Mouse (Mus musculus): ENCODE measurements around the gene Cnn1. TPM values are rescaled to one million over a fixed set of nuclear protein-coding genes. Genes with fewer than 3 reads are reported as not detected.

The Cnn1 gene
- total and polyA plus RNA-seq, 2 experiments from 2014 or later: 0.24 TPM

- Histone ChIP-seq H3K9me3 (ENCODE audit: low read length) (no peaks in the 10 kb centered on the region), H3K27ac (ENCODE audit: low read depth, low read length) (no peak overlapping the region), H3K36me3 (ENCODE audit: insufficient read depth) (no peaks in the 10 kb centered on the region), H3K4me3 (ENCODE audit: low read depth, low read length) (no peak overlapping the region), H3K9ac (no peak overlapping the region), H3K27me3 (ENCODE audit: insufficient read depth, low read length) (no peaks in the 10 kb centered on the region), H3K4me2 (ENCODE audit: low read depth) (no peak overlapping the region), H3K4me1 (ENCODE audit: insufficient read depth) (no peaks in the 10 kb centered on the region)
- TF ChIP-seq CTCF (IDR thresholded peaks at IDR 0.05; ENCODE audit: low read depth): no peak
- ATAC-seq: no peak
- WGBS: 71% methylated on average over 2 of the region's 2 CpGs
- no peak for DNase-seq
Observed at GRCm38 (mm10) chr9:22150946-22151345, 51.9 kb downstream of the Cnn1 start.

DNA sequence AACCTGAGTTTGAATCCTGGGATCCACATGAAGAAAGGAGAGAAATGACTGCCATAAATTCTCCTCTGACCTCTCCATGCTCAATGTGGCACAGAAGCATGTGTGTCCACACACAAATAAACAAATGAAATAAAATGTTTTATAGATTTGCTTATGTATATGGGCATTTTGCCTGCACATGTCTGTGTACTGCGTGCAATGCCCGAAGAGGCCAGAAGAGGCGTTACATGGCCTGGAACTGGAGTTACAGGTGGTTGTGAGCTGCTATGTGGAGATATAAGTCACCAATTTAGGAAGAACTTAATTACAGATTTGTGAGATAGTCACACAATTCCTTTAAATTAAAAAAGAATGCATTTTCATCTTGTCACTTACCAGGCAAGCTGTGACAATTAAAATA lies 54.8 kb downstream of the Cnn1 start:
- ATAC-seq (no peak), DNase-seq (no peak)
- TF ChIP-seq CTCF (IDR thresholded peaks at IDR 0.05; ENCODE audit: low read depth): peak; percentile 19; the same call in 1 of the 2 replicates
- Histone ChIP-seq H3K4me3 (ENCODE audit: low read depth, low read length) (no peak overlapping the region), H3K4me2 (ENCODE audit: low read depth) (no peak overlapping the region), H3K36me3 (ENCODE audit: insufficient read depth) (no peaks in the 10 kb centered on the region), H3K27me3 (ENCODE audit: insufficient read depth, low read length) (no peaks in the 10 kb centered on the region), H3K4me1 (ENCODE audit: insufficient read depth) (peaks cover 3% of the 10 kb centered on the region; the same call in 1 of the 2 replicates), H3K9me3 (ENCODE audit: low read length) (no peaks in the 10 kb centered on the region), H3K9ac (no peak overlapping the region), H3K27ac (ENCODE audit: low read depth, low read length) (no peak overlapping the region)
- 93% methylated on average over 3 of the region's 3 CpGs for WGBS

DNA sequence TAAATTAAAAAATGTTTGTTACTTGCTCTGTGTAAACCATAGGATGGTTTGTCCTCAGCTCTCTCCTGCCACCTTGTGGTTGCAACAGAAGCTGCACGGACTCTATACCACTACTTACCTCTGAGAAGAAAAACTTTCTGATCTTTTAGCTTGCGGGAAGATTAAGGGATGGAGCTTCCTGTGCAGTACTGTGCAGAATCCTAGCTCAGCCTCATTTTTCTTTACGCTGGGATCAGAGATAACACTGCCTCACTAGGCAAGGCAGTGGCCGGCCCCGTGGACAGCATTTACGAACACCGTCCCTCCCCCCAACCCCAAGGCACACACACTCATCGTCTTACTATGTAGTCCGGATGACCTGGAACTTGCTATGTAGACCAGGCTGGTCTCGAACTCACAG lies 56.6 kb downstream of the Cnn1 start:
- Histone ChIP-seq H3K4me1 (ENCODE audit: insufficient read depth) (peaks cover 3% of the 10 kb centered on the region; the same call in 1 of the 2 replicates), H3K27me3 (ENCODE audit: insufficient read depth, low read length) (no peaks in the 10 kb centered on the region), H3K27ac (ENCODE audit: low read depth, low read length) (no peak overlapping the region), H3K4me2 (ENCODE audit: low read depth) (no peak overlapping the region), H3K9me3 (ENCODE audit: low read length) (no peaks in the 10 kb centered on the region), H3K9ac (no peak overlapping the region), H3K4me3 (ENCODE audit: low read depth, low read length) (no peak overlapping the region), H3K36me3 (ENCODE audit: insufficient read depth) (no peaks in the 10 kb centered on the region)
- ATAC-seq (peak; percentile 17; the same call in 1 of the 2 replicates), DNase-seq (peak; percentile 84)
- 25% methylated on average over 10 of the region's 10 CpGs for WGBS
- TF ChIP-seq CTCF (IDR thresholded peaks at IDR 0.05; ENCODE audit: low read depth): peak; percentile 83

DNA sequence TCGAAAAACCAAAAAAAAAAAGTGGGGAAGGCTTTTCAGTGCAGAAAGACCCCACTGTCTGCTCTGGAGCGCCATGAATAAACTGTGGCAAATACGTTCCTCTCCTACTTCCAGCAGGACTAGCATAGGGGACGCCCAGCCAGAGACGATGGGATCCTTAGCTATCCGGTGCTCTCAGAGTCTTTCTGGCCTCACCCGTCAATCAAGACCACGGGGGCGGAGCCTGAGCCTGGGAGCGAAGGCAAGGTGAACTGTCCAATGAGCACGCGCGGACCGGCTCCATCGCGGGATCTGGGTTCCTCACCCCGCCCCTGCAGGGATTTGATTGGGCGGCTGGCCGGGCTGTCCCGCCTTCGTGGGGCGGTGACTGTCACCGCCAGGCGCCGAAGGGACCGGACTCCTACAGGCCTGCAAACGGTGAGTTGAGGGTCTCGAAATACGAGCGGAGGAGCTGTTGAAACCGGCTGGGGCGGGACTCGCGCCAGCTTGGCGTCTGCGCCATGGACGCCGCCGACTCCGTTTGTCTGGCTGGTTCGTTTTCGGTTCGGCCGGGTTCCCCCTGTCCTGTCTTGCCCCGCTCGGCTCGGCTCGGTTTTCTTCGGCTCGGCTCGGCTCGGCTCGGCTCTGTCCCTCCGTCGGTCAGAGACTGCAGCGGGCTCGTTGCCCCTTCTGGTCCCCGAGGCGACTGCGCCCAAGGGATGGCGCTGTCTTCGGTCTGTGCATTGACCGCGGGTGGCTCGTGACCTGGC lies 57.7 kb downstream of the Cnn1 start, which contains the start of gene Pigyl:
Pigyl (plus strand) TSS at position 350 of the 749 bp plus-strand sequence.
- H3K9me3 ChIP-seq (ENCODE audit: low read length): no peaks in the 10 kb centered on the region
- H3K27ac ChIP-seq (ENCODE audit: low read depth, low read length): peak within 1 kb of the TSS; percentile 90
- peaks cover 3% of the 10 kb centered on the region; the same call in 1 of the 2 replicates for H3K4me1 ChIP-seq (ENCODE audit: insufficient read depth)
- peak; percentile 98 for DNase-seq
- H3K36me3 ChIP-seq (ENCODE audit: insufficient read depth): no peaks in the 10 kb centered on the region
- TF ChIP-seq CTCF (IDR thresholded peaks at IDR 0.05; ENCODE audit: low read depth): peak; percentile 57
- ATAC-seq: peak; percentile 99
- H3K4me3 ChIP-seq (ENCODE audit: low read depth, low read length): peak within 1 kb of the TSS; percentile 61
- under 1% methylated on average over 65 of the region's 65 CpGs for WGBS
- H3K4me2 ChIP-seq (ENCODE audit: low read depth): peak within 1 kb of the TSS; percentile 50
- H3K27me3 ChIP-seq (ENCODE audit: insufficient read depth, low read length): no peaks in the 10 kb centered on the region
- peak within 1 kb of the TSS; percentile 82 for H3K9ac ChIP-seq

DNA sequence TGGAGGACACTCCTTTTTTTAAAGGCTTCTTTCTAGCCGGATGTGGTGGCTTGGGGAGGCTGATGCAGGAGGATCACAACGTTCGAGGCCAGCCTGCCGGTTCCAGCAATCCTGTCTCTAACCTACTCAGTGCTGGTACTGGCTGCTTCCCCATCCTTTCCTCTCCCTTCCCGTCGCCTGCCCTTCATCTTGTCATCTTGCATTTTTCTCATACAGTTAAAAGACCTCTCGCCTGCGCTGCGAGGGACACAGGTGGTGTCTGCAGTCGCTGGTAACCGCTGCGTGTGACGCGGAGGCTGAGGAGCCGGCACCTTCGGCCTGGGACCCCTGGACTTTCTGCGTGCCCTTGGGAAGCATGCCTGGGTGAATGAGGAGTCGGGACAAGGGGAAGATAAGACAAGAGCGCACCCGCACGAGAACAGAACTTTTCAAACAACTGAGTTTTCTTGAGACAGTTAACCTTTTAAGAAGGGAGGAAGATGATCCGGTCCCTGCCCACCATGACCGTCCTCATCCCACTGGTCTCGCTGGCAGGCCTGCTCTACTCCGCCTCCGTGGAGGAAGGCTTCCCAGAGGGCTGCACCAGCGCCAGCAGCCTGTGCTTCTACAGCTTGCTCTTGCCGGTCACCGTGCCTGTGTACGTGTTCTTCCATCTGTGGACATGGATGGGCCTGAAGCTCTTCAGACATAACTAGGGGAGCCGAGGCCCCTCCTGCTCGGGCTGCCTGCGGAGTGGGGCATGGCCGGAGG lies 58.7 kb downstream of the Cnn1 start:
- DNase-seq (no peak), ATAC-seq (no peak)
- H3K4me1 ChIP-seq (ENCODE audit: insufficient read depth): peaks cover 3% of the 10 kb centered on the region; the same call in 1 of the 2 replicates
- no peak for TF ChIP-seq CTCF (IDR thresholded peaks at IDR 0.05; ENCODE audit: low read depth)
- H3K27ac ChIP-seq (ENCODE audit: low read depth, low read length): 0 out of 2 replicates have a peak overlapping the region, but pooled peaks have one; percentile 90
- H3K9ac ChIP-seq: peak overlapping the region; percentile 82
- H3K4me2 ChIP-seq (ENCODE audit: low read depth): peak overlapping the region; percentile 50
- no peaks in the 10 kb centered on the region for H3K36me3 ChIP-seq (ENCODE audit: insufficient read depth)
- no peaks in the 10 kb centered on the region for H3K27me3 ChIP-seq (ENCODE audit: insufficient read depth, low read length)
- H3K9me3 ChIP-seq (ENCODE audit: low read length): no peaks in the 10 kb centered on the region
- WGBS: 70% methylated on average over 34 of the region's 34 CpGs
- peak overlapping the region; percentile 61 for H3K4me3 ChIP-seq (ENCODE audit: low read depth, low read length)

Small RNA genes within 50 kb of the gene (microRNA-seq; reads per million reads assigned to microRNA genes)
- 0 to 0.39 reads per million in 2 experiments for gene Mir7084

Other genes starting within 250 kb of the Cnn1 start
- gene Dock6, start 246.6 kb upstream of the Cnn1 start, total RNA-seq (2014; rRNA removed): 6.0 and 15.2 TPM in 2 replicates
- 5.7 and 8.3 TPM in 2 replicates for gene Dock6, start 246.6 kb upstream of the Cnn1 start, polyA plus RNA-seq (2015; fragmentation: Nextera tagmentation; extraction: Ambion mirVana)
- 23.7 and 26.7 TPM in 2 replicates for gene Rab3d, start 181.0 kb upstream of the Cnn1 start, total RNA-seq (2014; rRNA removed)
- gene Rab3d, start 181.0 kb upstream of the Cnn1 start, polyA plus RNA-seq (2015; fragmentation: Nextera tagmentation; extraction: Ambion mirVana): 23.0 and 28.7 TPM in 2 replicates
- gene Ccdc159, start 171.7 kb upstream of the Cnn1 start, total RNA-seq (2014; rRNA removed): 8.6 and 13.6 TPM in 2 replicates
- gene Ccdc159, start 171.7 kb upstream of the Cnn1 start, polyA plus RNA-seq (2015; fragmentation: Nextera tagmentation; extraction: Ambion mirVana): 3.5 and 4.1 TPM in 2 replicates
- gene Tmem205, start 171.7 kb upstream of the Cnn1 start, total RNA-seq (2014; rRNA removed): 42.0 and 47.1 TPM in 2 replicates
- gene Tmem205, start 171.7 kb upstream of the Cnn1 start, polyA plus RNA-seq (2015; fragmentation: Nextera tagmentation; extraction: Ambion mirVana): 52.8 and 65.9 TPM in 2 replicates
- 97.9 and 108 TPM in 2 replicates for gene Plppr2, start 162.2 kb upstream of the Cnn1 start, total RNA-seq (2014; rRNA removed)
- 122 and 144 TPM in 2 replicates for gene Plppr2, start 162.2 kb upstream of the Cnn1 start, polyA plus RNA-seq (2015; fragmentation: Nextera tagmentation; extraction: Ambion mirVana)
- 28.2 and 37.7 TPM in 2 replicates for gene Swsap1, start 143.5 kb upstream of the Cnn1 start, total RNA-seq (2014; rRNA removed)
- gene Swsap1, start 143.5 kb upstream of the Cnn1 start, polyA plus RNA-seq (2015; fragmentation: Nextera tagmentation; extraction: Ambion mirVana): 7.0 and 7.3 TPM in 2 replicates
- gene Epor, start 135.7 kb upstream of the Cnn1 start, total RNA-seq (2014; rRNA removed): 0.24 and 1.0 TPM in 2 replicates
- 2.2 and 2.4 TPM in 2 replicates for gene Epor, start 135.7 kb upstream of the Cnn1 start, polyA plus RNA-seq (2015; fragmentation: Nextera tagmentation; extraction: Ambion mirVana)
- gene Rgl3, start 109.8 kb upstream of the Cnn1 start, total RNA-seq (2014; rRNA removed): 0.24 and 2.1 TPM in 2 replicates
- gene Rgl3, start 109.8 kb upstream of the Cnn1 start, polyA plus RNA-seq (2015; fragmentation: Nextera tagmentation; extraction: Ambion mirVana): 1.0 and 1.2 TPM in 2 replicates
- gene Ccdc151, start 96.6 kb upstream of the Cnn1 start, total RNA-seq (2014; rRNA removed): 5.7 and 6.0 TPM in 2 replicates
- gene Ccdc151, start 96.6 kb upstream of the Cnn1 start, polyA plus RNA-seq (2015; fragmentation: Nextera tagmentation; extraction: Ambion mirVana): 5.5 and 6.4 TPM in 2 replicates
- gene Prkcsh, start 96.4 kb upstream of the Cnn1 start, total RNA-seq (2014; rRNA removed): 83.2 and 86.5 TPM in 2 replicates
- 48.9 and 67.4 TPM in 2 replicates for gene Prkcsh, start 96.4 kb upstream of the Cnn1 start, polyA plus RNA-seq (2015; fragmentation: Nextera tagmentation; extraction: Ambion mirVana)
- 159 and 191 TPM in 2 replicates for gene Elavl3, start 47.2 kb upstream of the Cnn1 start, total RNA-seq (2014; rRNA removed)
- gene Elavl3, start 47.2 kb upstream of the Cnn1 start, polyA plus RNA-seq (2015; fragmentation: Nextera tagmentation; extraction: Ambion mirVana): 51.3 and 74.7 TPM in 2 replicates
- not detected in 2 replicates for gene Gm49318, start 28.0 kb upstream of the Cnn1 start, total RNA-seq (2014; rRNA removed)
- not detected in 2 replicates for gene Gm49318, start 28.0 kb upstream of the Cnn1 start, polyA plus RNA-seq (2015; fragmentation: Nextera tagmentation; extraction: Ambion mirVana)
- gene Zfp653, start 27.8 kb upstream of the Cnn1 start, total RNA-seq (2014; rRNA removed): 31.0 and 32.3 TPM in 2 replicates
- gene Zfp653, start 27.8 kb upstream of the Cnn1 start, polyA plus RNA-seq (2015; fragmentation: Nextera tagmentation; extraction: Ambion mirVana): 13.3 and 16.3 TPM in 2 replicates
- 55.2 and 59.2 TPM in 2 replicates for gene Ecsit, start 13.8 kb upstream of the Cnn1 start, total RNA-seq (2014; rRNA removed)
- gene Ecsit, start 13.8 kb upstream of the Cnn1 start, polyA plus RNA-seq (2015; fragmentation: Nextera tagmentation; extraction: Ambion mirVana): 64.1 and 64.7 TPM in 2 replicates
- 122 and 137 TPM in 2 replicates for gene Elof1, start 18.0 kb downstream of the Cnn1 start, total RNA-seq (2014; rRNA removed)
- 165 and 170 TPM in 2 replicates for gene Elof1, start 18.0 kb downstream of the Cnn1 start, polyA plus RNA-seq (2015; fragmentation: Nextera tagmentation; extraction: Ambion mirVana)
- gene Acp5, start 36.5 kb downstream of the Cnn1 start, total RNA-seq (2014; rRNA removed): 3.9 TPM in 1 of 2 replicates, not detected in the other
- 0.41 and 0.88 TPM in 2 replicates for gene Acp5, start 36.5 kb downstream of the Cnn1 start, polyA plus RNA-seq (2015; fragmentation: Nextera tagmentation; extraction: Ambion mirVana)
- gene Pigyl, start 57.6 kb downstream of the Cnn1 start, total RNA-seq (2014; rRNA removed): 27.8 and 35.2 TPM in 2 replicates
- gene Pigyl, start 57.6 kb downstream of the Cnn1 start, polyA plus RNA-seq (2015; fragmentation: Nextera tagmentation; extraction: Ambion mirVana): 112 and 143 TPM in 2 replicates
- 0.14 and 0.15 TPM in 2 replicates for gene Zfp872, start 88.9 kb downstream of the Cnn1 start, total RNA-seq (2014; rRNA removed)
- gene Zfp872, start 88.9 kb downstream of the Cnn1 start, polyA plus RNA-seq (2015; fragmentation: Nextera tagmentation; extraction: Ambion mirVana): 0.16 and 0.26 TPM in 2 replicates
- gene Zfp809, start 126.5 kb downstream of the Cnn1 start, total RNA-seq (2014; rRNA removed): 10.3 and 11.0 TPM in 2 replicates
- 3.8 and 6.8 TPM in 2 replicates for gene Zfp809, start 126.5 kb downstream of the Cnn1 start, polyA plus RNA-seq (2015; fragmentation: Nextera tagmentation; extraction: Ambion mirVana)
- 7.6 and 7.9 TPM in 2 replicates for gene Zfp599, start 160.7 kb downstream of the Cnn1 start, total RNA-seq (2014; rRNA removed)
- 4.8 and 6.0 TPM in 2 replicates for gene Zfp599, start 160.7 kb downstream of the Cnn1 start, polyA plus RNA-seq (2015; fragmentation: Nextera tagmentation; extraction: Ambion mirVana)
- 37.1 and 51.3 TPM in 2 replicates for gene Zfp810, start 208.4 kb downstream of the Cnn1 start, total RNA-seq (2014; rRNA removed)
- gene Zfp810, start 208.4 kb downstream of the Cnn1 start, polyA plus RNA-seq (2015; fragmentation: Nextera tagmentation; extraction: Ambion mirVana): 20.1 and 27.5 TPM in 2 replicates

All from forebrain, postnatal 0 days (tissue).